Comparison of ENCODE assay signal across 8 mouse cellular contexts in the genomic region with DNA sequence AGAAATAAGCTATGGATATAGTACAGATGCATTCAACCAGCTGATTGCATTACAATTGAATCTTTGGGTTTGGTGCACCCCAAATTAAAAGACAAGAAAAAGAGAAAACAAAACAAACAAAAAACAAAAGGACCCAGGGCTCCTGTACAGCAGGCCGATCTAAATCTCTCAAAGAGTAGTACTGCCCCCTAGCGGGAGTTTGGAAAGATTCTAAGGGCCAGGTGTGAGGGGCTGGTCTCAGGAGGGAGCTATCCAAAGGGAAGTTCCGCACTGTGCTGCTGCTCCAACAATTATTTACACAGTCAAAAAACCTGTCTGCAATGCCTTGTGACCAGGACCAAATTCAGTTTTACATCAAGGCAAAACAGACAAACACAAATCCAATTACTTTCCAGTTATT.
DNase-seq lines count a peak whose midpoint lies in the region; ATAC-seq and TF ChIP-seq lines count a peak whose summit lies in the region.

No protein-coding gene starts in this region.

- 0 out of 2 replicates have a peak, but pooled peaks cover 5% of the 10 kb centered on the region for H3K27me3 ChIP-seq in limb, embryonic 14.5 days (ENCODE audit: control insufficient read depth, insufficient read depth, low read length)
- H3K27me3 ChIP-seq in midbrain, postnatal 0 days (ENCODE audit: insufficient read depth, low read length), result no peaks in the 10 kb centered on the region

- no peaks in the 10 kb centered on the region for H3K36me3 ChIP-seq in limb, embryonic 14.5 days (ENCODE audit: control insufficient read depth, insufficient read depth, low read length)
- H3K36me3 ChIP-seq in midbrain, postnatal 0 days (ENCODE audit: insufficient read depth, low read length), result no peaks in the 10 kb centered on the region

- TF ChIP-seq CTCF in midbrain, postnatal 0 days (IDR thresholded peaks at IDR 0.05), result peak; percentile 85

- no peaks in the 10 kb centered on the region for H3K9me3 ChIP-seq in limb, embryonic 14.5 days (ENCODE audit: control insufficient read depth, low read length)
- H3K9me3 ChIP-seq in midbrain, postnatal 0 days (ENCODE audit: low read length), result no peaks in the 10 kb centered on the region

- DNase-seq in heart, adult 8-10 months (ENCODE audit: low spot score), result peak; percentile 79
- no peak for DNase-seq in heart, postnatal 25 days (ENCODE audit: low spot score)
- peak; percentile 80 for DNase-seq in cerebellum, adult 9-10 months
- peak; percentile 12 to 25 for DNase-seq in gastrocnemius, adult 8-10 months (ENCODE audit: low spot score in 2 of 2)
- DNase-seq in kidney, adult 9 months, result peak; percentile 86
- DNase-seq in limb, embryonic 14.5 days (ENCODE audit: low spot score), result peak; percentile 86
- peak; percentile 93 for DNase-seq in midbrain, postnatal 0 days (ENCODE audit: low spot score)
- DNase-seq in spleen, postnatal 10 days (ENCODE audit: low spot score in 2 of 2), result peak; percentile 24 to 70

- TF ChIP-seq POLR2A in limb, embryonic 14.5 days (IDR thresholded peaks at IDR 0.05; ENCODE audit: borderline replicate concordance, extremely low read depth, insufficient read depth, insufficient read length), result no peak

- H3K27ac ChIP-seq in limb, embryonic 14.5 days (replicated peaks; ENCODE audit: low read depth, low read length), result no peak overlapping the region
- H3K27ac ChIP-seq in midbrain, postnatal 0 days (ENCODE audit: low read depth, low read length), result no peak overlapping the region

- H3K4me1 ChIP-seq in limb, embryonic 14.5 days (ENCODE audit: control insufficient read depth, insufficient read depth, low read length), result peaks cover 6% of the 10 kb centered on the region
- H3K4me1 ChIP-seq in midbrain, postnatal 0 days (ENCODE audit: insufficient read depth, low read length), result peaks cover 9% of the 10 kb centered on the region

- H3K4me2 ChIP-seq in limb, embryonic 14.5 days (replicated peaks; ENCODE audit: low read depth, low read length, severe bottlenecking), result no peak overlapping the region
- no peak overlapping the region for H3K4me2 ChIP-seq in midbrain, postnatal 0 days (ENCODE audit: low read depth, low read length, poor library complexity, severe bottlenecking)

- WGBS in limb, embryonic 14.5 days, result 3% methylated on average over 3 of the region's 3 CpGs
- WGBS in midbrain, postnatal 0 days, result 3% methylated on average over 3 of the region's 3 CpGs

- no peak overlapping the region for H3K4me3 ChIP-seq in limb, embryonic 14.5 days (replicated peaks; ENCODE audit: low read length)
- no peak overlapping the region for H3K4me3 ChIP-seq in midbrain, postnatal 0 days (ENCODE audit: low read depth, low read length)

- H3K9ac ChIP-seq in limb, embryonic 14.5 days (ENCODE audit: low read depth, low read length, severe bottlenecking), result no peak overlapping the region
- no peak overlapping the region for H3K9ac ChIP-seq in midbrain, postnatal 0 days (replicated peaks; ENCODE audit: low read length, poor library complexity, severe bottlenecking)

- intact Hi-C loops in heart, postnatal 25 days (cut with DNase I), result loop anchor here (1.0 to 5.0 kb wide), 2 partner anchors 140 to 512 kb away; no protein-coding TSS in a partner anchor

- peak; percentile 78 for ATAC-seq in limb, embryonic 14.5 days (ENCODE audit: low FRiP score, low read depth)
- ATAC-seq in midbrain, postnatal 0 days (ENCODE audit: low FRiP score), result peak; percentile 77
